Mouse (Mus musculus) forebrain, embryonic 11.5 days (tissue): ENCODE data around the gene Limd2. TPM values are rescaled to one million over a fixed set of nuclear protein-coding genes. Genes with fewer than 3 reads are reported as not detected.
"Not testable (repeated sequence)": the region's sequence is repeated elsewhere in the genome, so short reads cannot be mapped to it uniquely, and the experiment has no call there.

Experiments
- ATAC-seq: fragments of 200-750 bp; cut with Nextera tagmentation; replicated peaks from 2 replicates; pipeline ENCODE4 v1.8.0; 2017; ENCODE audit warnings: moderate TSS enrichment; ENCODE audit not compliant: low FRiP score
- DNase-seq: peaks from one replicate; pipeline ENCODE4 v3.0.0-alpha.2; 2017; ENCODE audit warnings: low spot score
- H3K27ac ChIP-seq: fragments of 300-500 bp; sonication (generic); 2 replicates; pipeline ENCODE4 v1.5.1; 2014; ENCODE audit warnings: low read depth, low read length
- H3K27me3 ChIP-seq: fragments of 300-500 bp; sonication (generic); 2 replicates; pipeline ENCODE4 v1.6.1; 2014; ENCODE audit warnings: mild to moderate bottlenecking, low read length, mixed read lengths; ENCODE audit not compliant: control insufficient read depth, insufficient read depth
- H3K36me3 ChIP-seq: fragments of 300-500 bp; sonication (generic); 2 replicates; pipeline ENCODE4 v1.6.1; 2014; ENCODE audit warnings: mild to moderate bottlenecking, low read length, moderate library complexity, mixed read lengths; ENCODE audit not compliant: control insufficient read depth, insufficient read depth
- H3K4me1 ChIP-seq: fragments of 300-500 bp; sonication (generic); replicated peaks from 2 replicates; pipeline ENCODE4 v1.6.1; 2014; ENCODE audit warnings: low read length, mixed read lengths; ENCODE audit not compliant: control insufficient read depth, insufficient read depth
- H3K4me2 ChIP-seq: fragments of 300-500 bp; sonication (generic); 2 replicates; pipeline ENCODE4 v1.6.1; 2014; ENCODE audit warnings: low read depth, mild to moderate bottlenecking, low read length, moderate library complexity, mixed read lengths; ENCODE audit not compliant: severe bottlenecking
- H3K4me3 ChIP-seq: fragments of 300-500 bp; sonication (generic); 2 replicates; pipeline ENCODE4 v1.5.1; 2014; ENCODE audit warnings: low read depth, low read length
- H3K9ac ChIP-seq: fragments of 300-500 bp; sonication (generic); 2 replicates; pipeline ENCODE4 v1.6.1; 2014; ENCODE audit warnings: low read length
- H3K9me3 ChIP-seq: fragments of 300-500 bp; sonication (generic); 2 replicates; pipeline ENCODE4 v1.6.1; 2016; ENCODE audit warnings: low read length, mixed read lengths; ENCODE audit not compliant: control insufficient read depth
- WGBS: fragments of 180-500 bp; shearing (Covaris S2); extraction: QIAGEN DNeasy Blood & Tissue Kit; methylation state at CpG from one replicate; pipeline ENCODE4 v1.1.7; 2014; 5-methylcytosine and 5-hydroxymethylcytosine counted together
- polyA plus RNA-seq: library from polyadenylated mRNA; unstranded; fragments of >200 nt; fragmentation: Nextera tagmentation; extraction: Ambion mirVana; gene quantifications from 2 replicates; pipeline ENCODE4 v1.2.1, GENCODE M21; 2014

The Limd2 gene
- polyA plus RNA-seq, 1 experiment from 2014 or later = 309 TPM

DNA sequence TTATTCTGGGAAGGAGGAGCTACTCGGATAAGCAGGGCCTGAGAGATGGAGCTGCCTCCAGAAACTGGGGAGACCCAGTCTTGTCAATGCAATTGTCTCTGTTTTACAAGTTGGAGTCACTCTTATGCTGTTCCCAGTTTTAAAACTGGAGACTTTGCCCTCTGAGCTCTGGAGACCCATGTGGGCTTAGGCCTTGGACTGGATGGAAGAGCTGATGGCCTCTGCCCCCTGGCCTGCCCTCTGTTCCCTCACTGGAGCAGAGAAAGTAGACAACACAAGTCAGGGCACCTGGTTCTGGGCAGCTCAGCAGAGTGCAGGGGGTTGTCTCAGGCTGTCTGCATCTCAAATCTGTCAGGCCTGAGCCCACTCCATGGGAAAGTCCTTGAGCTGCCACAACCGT is 5.9 kb downstream of the Limd2 start:
- no peak overlapping the region for H3K27ac ChIP-seq

DNA sequence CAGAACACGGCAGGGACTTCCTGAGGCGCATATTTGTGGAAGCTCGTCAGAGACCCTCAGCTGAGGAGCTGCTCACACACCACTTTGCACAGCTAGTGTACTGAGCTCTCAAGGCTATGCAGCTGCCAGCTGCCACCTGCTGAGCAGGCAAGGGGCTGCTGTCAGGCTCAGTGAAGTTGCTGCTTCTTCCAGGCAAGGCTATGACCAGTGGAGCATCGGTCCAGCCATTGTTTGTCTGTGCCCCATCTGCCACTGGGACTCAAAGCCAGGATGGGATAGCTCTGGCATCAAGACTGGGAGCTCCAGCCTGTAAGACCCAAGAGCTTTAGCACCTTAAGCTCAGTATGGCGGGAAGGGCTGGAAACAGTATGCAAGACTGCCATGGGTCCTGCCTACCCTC is 6.6 kb downstream of the Limd2 start:
- Histone ChIP-seq H3K27ac (no peak overlapping the region), H3K9ac (no peak overlapping the region), H3K4me3 (no peak overlapping the region), H3K9me3 (no peaks in the 10 kb centered on the region), H3K27me3 (no peaks in the 10 kb centered on the region), H3K36me3 (peaks cover 6% of the 10 kb centered on the region; the same call in 1 of the 2 replicates), H3K4me2 (no peak overlapping the region), H3K4me1 (peaks cover 5% of the 10 kb centered on the region)
- DNase-seq = no peak
- ATAC-seq = no peak
- WGBS = 83% methylated on average over 5 of the region's 5 CpGs

More for the DNA sequence above, 5.9 kb downstream of the Limd2 start:
- no peak overlapping the region for H3K9ac ChIP-seq
- ATAC-seq (no peak), DNase-seq (no peak)
- H3K36me3 ChIP-seq = peaks cover 6% of the 10 kb centered on the region; the same call in 1 of the 2 replicates
- no peaks in the 10 kb centered on the region for H3K27me3 ChIP-seq
- H3K4me1 ChIP-seq = peaks cover 5% of the 10 kb centered on the region
- H3K4me3 ChIP-seq = no peak overlapping the region
- H3K9me3 ChIP-seq = no peaks in the 10 kb centered on the region
- H3K4me2 ChIP-seq = no peak overlapping the region
- 81% methylated on average over 2 of the region's 2 CpGs for WGBS

DNA sequence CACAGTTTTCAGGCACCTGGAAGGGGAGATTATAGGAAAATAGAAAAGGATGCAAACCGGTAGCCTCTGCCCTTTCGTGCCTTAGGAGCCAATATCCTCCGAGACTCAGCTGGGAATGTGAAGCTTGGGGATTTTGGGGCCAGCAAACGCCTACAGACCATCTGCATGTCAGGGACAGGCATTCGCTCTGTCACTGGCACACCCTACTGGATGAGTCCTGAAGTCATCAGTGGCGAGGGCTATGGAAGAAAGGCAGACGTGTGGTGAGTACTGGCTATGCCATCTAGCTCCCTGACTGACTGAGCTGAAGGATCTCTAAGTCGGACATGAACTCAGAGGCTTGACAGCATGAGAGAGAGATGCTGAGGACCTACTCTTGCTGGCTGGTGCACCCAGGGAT is 8.5 kb downstream of the Limd2 start:
- no peak for DNase-seq
- Histone ChIP-seq H3K27ac (no peak overlapping the region), H3K27me3 (no peaks in the 10 kb centered on the region), H3K4me2 (no peak overlapping the region), H3K9ac (no peak overlapping the region), H3K4me1 (no peaks in the 10 kb centered on the region), H3K4me3 (no peak overlapping the region), H3K36me3 (peaks cover 6% of the 10 kb centered on the region; the same call in 1 of the 2 replicates), H3K9me3 (no peaks in the 10 kb centered on the region)
- no peak for ATAC-seq
- WGBS = 75% methylated on average over 8 of the region's 8 CpGs

DNA sequence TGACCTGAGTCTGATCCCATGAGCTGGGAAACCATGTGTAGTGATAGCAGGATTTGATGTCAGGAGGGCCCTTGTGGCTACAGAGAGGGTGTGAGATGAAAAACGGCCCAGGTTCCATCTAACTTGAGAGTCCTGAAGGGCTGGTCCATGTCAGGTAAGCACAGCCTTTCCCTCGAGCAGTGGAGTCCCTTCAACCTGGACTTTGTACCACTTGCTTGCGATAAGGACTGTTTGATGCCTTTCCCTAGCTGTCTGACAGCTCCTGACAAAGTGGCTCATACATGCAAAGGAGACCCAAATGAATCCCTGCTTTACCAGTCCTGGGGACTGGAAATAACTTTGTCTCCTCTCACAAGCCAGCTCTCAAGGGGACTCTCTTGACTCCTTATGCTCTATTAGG is 9.4 kb downstream of the Limd2 start:
- H3K27me3 ChIP-seq = no peaks in the 10 kb centered on the region
- 89% methylated on average over 3 of the region's 3 CpGs for WGBS
- no peaks in the 10 kb centered on the region for H3K9me3 ChIP-seq
- no peak for DNase-seq
- no peaks in the 10 kb centered on the region; the same call in 1 of the 2 replicates for H3K36me3 ChIP-seq
- H3K9ac ChIP-seq = no peak overlapping the region
- H3K4me1 ChIP-seq = no peaks in the 10 kb centered on the region
- H3K4me3 ChIP-seq = no peak overlapping the region
- ATAC-seq = no peak
- H3K4me2 ChIP-seq = no peak overlapping the region
- no peak overlapping the region for H3K27ac ChIP-seq

DNA sequence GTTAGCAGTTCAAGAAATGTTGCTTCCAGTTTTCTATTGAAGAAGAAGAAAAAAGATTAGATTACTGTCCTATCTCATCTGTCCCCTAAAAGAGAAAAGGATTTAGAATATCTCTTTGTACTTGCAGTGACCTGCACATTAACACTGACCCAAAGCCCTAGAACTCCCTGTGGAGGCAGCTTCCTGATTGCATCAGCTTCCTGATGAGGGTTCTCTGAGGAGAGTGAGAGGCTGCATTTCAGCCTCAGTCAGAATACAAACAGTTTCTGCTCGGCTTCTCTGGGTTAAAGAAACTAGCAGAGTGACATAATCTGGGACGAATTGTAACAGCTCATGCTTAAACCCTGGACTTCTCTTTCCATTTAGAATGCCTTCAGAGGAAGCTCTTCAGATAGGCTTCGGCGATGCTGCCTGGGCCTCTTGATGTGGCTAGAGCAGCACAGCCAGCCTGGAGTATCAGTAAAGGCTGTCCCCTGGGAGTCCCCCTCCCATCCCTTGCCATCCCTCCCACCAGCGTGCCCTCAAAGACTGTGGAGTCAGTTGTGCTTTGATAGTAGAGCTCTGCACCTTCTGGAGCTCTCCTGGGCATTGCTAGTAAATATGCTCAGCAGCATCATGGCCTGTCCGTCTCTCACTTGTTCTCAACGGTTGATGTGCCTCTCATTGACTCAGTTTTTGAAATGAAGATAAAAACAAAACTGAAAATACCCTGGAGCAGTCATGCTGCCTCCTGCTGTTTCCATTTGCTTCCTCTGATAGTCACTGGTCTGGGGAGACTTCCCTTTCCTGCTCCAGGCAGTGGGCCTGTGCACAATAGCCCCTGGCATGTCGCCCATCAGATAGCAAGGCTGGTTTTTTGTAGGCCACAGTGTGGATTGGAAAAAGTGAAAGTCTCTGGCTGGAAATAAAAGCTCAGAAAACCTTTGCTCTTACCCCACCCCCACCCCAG is 25.8 kb downstream of the Limd2 start:
- H3K27me3 ChIP-seq = no peaks in the 10 kb centered on the region
- DNase-seq = no peak
- ATAC-seq = no peak
- H3K4me1 ChIP-seq = no peaks in the 10 kb centered on the region
- no peak overlapping the region for H3K9ac ChIP-seq
- WGBS = 45% methylated on average over 8 of the region's 8 CpGs
- no peaks in the 10 kb centered on the region for H3K36me3 ChIP-seq
- H3K27ac ChIP-seq = 0 out of 2 replicates have a peak overlapping the region, but pooled peaks have one; percentile 7
- no peak overlapping the region for H3K4me3 ChIP-seq
- no peak overlapping the region for H3K4me2 ChIP-seq
- no peaks in the 10 kb centered on the region for H3K9me3 ChIP-seq

DNA sequence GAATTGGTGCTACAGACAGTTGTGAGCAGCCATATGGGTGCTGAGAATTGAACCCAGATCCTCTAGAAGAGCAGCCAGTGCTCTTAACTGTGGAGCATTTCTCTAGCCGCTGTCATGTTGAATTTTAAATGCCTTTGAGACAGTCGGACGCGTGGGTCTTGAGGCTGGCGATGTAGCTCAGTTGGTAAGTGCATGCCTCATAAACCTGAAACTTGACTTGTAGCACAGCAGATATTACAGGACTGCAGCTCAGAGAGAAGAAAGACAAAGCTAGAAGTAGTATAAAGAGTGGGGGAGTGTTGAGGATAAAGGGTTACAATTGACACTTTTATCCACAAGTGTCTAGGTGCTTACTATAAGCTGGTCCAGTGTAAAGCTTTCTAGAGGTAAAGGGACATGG is 28.1 kb downstream of the Limd2 start:
- ATAC-seq = no peak
- Histone ChIP-seq H3K4me2 (no peak overlapping the region), H3K36me3 (no peaks in the 10 kb centered on the region; the same call in 1 of the 2 replicates), H3K4me1 (no peaks in the 10 kb centered on the region), H3K27me3 (no peaks in the 10 kb centered on the region), H3K9ac (no peak overlapping the region), H3K4me3 (no peak overlapping the region), H3K9me3 (no peaks in the 10 kb centered on the region), H3K27ac (no peak overlapping the region)
- no peak for DNase-seq
- 93% methylated on average over 5 of the region's 5 CpGs for WGBS

DNA sequence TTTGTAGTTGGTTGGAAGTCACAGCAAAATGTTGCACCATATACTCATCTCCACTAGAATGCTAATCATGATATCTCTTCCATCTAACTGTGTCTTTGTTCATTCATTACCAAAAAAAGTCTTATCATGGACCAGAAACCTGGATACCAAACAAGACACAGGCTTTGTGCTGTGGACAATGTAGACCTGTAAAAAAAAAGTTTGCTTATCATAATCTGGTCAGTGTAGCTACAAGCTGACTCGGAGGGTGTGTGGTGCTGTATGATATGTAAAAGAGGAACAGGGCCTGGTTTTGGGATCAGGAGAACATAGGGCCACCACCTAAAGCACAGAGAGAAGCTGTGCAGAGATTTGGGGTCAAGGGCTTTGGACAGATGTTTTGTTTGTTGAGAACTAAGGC is 31.2 kb downstream of the Limd2 start:
- ATAC-seq = no peak
- Histone ChIP-seq H3K36me3 (no peaks in the 10 kb centered on the region; the same call in 1 of the 2 replicates), H3K27me3 (no peaks in the 10 kb centered on the region), H3K9ac (no peak overlapping the region), H3K27ac (no peak overlapping the region), H3K9me3 (no peaks in the 10 kb centered on the region), H3K4me2 (no peak overlapping the region), H3K4me1 (no peaks in the 10 kb centered on the region), H3K4me3 (no peak overlapping the region)
- WGBS = 89% methylated on average over 1 of the region's 1 CpGs
- no peak for DNase-seq

DNA sequence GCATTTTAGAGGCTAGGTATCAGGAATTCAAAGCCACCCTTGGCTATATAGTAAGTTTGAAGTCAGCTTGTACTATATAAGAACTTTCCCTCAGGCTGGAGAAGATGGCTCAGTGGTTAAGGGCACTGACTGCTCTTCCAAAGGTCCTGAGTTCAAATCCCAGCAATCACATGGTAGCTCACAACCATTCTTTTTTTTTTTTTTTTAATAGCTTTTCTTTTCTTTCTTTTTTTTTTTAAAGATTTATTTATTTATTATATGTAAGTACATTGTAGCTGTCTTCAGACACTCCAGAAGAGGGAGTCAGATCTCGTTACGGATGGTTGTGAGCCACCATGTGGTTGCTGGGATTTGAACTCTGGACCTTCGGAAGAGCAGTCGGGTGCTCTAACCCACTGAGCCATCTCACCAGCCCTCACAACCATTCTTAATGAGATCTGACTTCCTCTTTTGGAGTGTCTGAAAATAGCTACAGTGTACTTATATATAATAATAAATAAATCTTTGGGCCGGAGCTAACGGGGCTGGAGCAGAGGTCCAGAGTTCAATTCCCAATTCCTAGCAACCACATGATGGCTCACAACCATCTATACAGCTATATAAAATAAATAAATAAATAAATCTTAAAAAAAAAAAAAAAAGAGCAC is 33.8 kb downstream of the Limd2 start:
- WGBS = 98% methylated on average over 4 of the region's 6 CpGs
- H3K4me3 ChIP-seq, H3K36me3 ChIP-seq, ATAC-seq, H3K4me1 ChIP-seq, DNase-seq, H3K27me3 ChIP-seq, H3K27ac ChIP-seq, H3K9me3 ChIP-seq, H3K9ac ChIP-seq, H3K4me2 ChIP-seq: not testable (repeated sequence)
